9 mouse cellular contexts compared by ENCODE assay signal in genomic region chr8:95369581-95370326, GRCm38 (mm10). TPM values are rescaled to one million over a fixed set of nuclear protein-coding genes. Genes with fewer than 3 reads are reported as not detected.
DNase-seq lines count a peak whose midpoint lies in the region; ATAC-seq and TF ChIP-seq lines count a peak whose summit lies in the region.
"Had no signal": no experiment of that assay in that cellular context is flagged by ENCODE, and none has a peak within 500 bp of the region (broad histone marks: within the 10 kb centered on the region; RNA-seq: fewer than 3 reads in every experiment).

No protein-coding gene starts in this region.

- peak overlapping the region; percentile 41; the same call in 1 of the 2 replicates for H3K4me3 ChIP-seq in spleen, adult 2 months (ENCODE audit: extremely low read depth, insufficient read depth, insufficient read length)
- peak overlapping the region; percentile 34 for H3K4me3 ChIP-seq in embryonic facial prominence, embryonic 14.5 days (ENCODE audit: low read depth, low read length)
- H3K4me3 ChIP-seq in liver, embryonic 16.5 days (ENCODE audit: low read depth, low read length): no peak overlapping the region
- H3K4me3 ChIP-seq: heart, adult 2 months; midbrain, embryonic 12.5 days had no signal

- H3K9ac ChIP-seq in embryonic facial prominence, embryonic 14.5 days (ENCODE audit: low read depth, low read length): peak overlapping the region; percentile 62
- H3K9ac ChIP-seq in liver, embryonic 16.5 days (ENCODE audit: low read depth, low read length): no peak overlapping the region
- H3K9ac ChIP-seq: midbrain, embryonic 12.5 days had no signal

- 39% methylated on average over 20 of the region's 20 CpGs for WGBS in spleen, adult 2 months
- WGBS in embryonic facial prominence, embryonic 14.5 days: 48% methylated on average over 20 of the region's 20 CpGs
- WGBS in liver, embryonic 16.5 days (ENCODE audit: insufficient replicate concordance): 44% methylated on average over 20 of the region's 20 CpGs

- no peaks in the 10 kb centered on the region for H3K36me3 ChIP-seq in spleen, adult 2 months (ENCODE audit: control insufficient read depth, insufficient read depth, low read length)
- no peaks in the 10 kb centered on the region for H3K36me3 ChIP-seq in embryonic facial prominence, embryonic 14.5 days (ENCODE audit: control insufficient read depth, insufficient read depth, low read length)
- no peaks in the 10 kb centered on the region for H3K36me3 ChIP-seq in liver, embryonic 16.5 days (ENCODE audit: control insufficient read depth, insufficient read depth)

- H3K27me3 ChIP-seq in spleen, adult 2 months (ENCODE audit: control insufficient read depth, insufficient read depth, low read length): no peaks in the 10 kb centered on the region
- H3K27me3 ChIP-seq in embryonic facial prominence, embryonic 14.5 days (replicated peaks; ENCODE audit: control insufficient read depth, insufficient read depth, low read length): no peaks in the 10 kb centered on the region
- H3K27me3 ChIP-seq in liver, embryonic 16.5 days (ENCODE audit: control insufficient read depth, insufficient read depth, low read depth, low read length): no peaks in the 10 kb centered on the region
- H3K27me3 ChIP-seq: midbrain, embryonic 12.5 days had no signal

- H3K4me1 ChIP-seq in spleen, adult 2 months (ENCODE audit: control insufficient read depth, insufficient read depth, insufficient read length): no peaks in the 10 kb centered on the region
- H3K4me1 ChIP-seq in embryonic facial prominence, embryonic 14.5 days (ENCODE audit: control insufficient read depth, insufficient read depth, low read length): peaks cover 14% of the 10 kb centered on the region
- H3K4me1 ChIP-seq in liver, embryonic 16.5 days (ENCODE audit: control insufficient read depth, low read depth, low read length): peaks cover 2% of the 10 kb centered on the region; the same call in 1 of the 2 replicates
- H3K4me1 ChIP-seq: midbrain, embryonic 12.5 days had no signal

- ATAC-seq in embryonic facial prominence, embryonic 14.5 days (ENCODE audit: low read depth): peak; percentile 85
- ATAC-seq in liver, embryonic 16.5 days (ENCODE audit: low read depth): peak; percentile 61
- no peak for ATAC-seq in frontal cortex, adult (ENCODE audit: low TSS enrichment)

- H3K4me2 ChIP-seq in embryonic facial prominence, embryonic 14.5 days (ENCODE audit: low read depth, low read length): peak overlapping the region; percentile 65
- H3K4me2 ChIP-seq in liver, embryonic 16.5 days (ENCODE audit: low read depth, low read length): peak overlapping the region; percentile 36
- H3K4me2 ChIP-seq: midbrain, embryonic 12.5 days had no signal

- TF ChIP-seq POLR2A in spleen, adult 2 months (IDR thresholded peaks at IDR 0.05; ENCODE audit: low read depth, low read length): no peak

- H3K27ac ChIP-seq in spleen, adult 2 months (ENCODE audit: insufficient read depth, low read length): no peak overlapping the region
- H3K27ac ChIP-seq in embryonic facial prominence, embryonic 14.5 days (replicated peaks; ENCODE audit: low read depth, low read length): no peak overlapping the region
- no peak overlapping the region for H3K27ac ChIP-seq in liver, embryonic 16.5 days (ENCODE audit: low read length)
- H3K27ac ChIP-seq: heart, adult 2 months; midbrain, embryonic 12.5 days had no signal

- TF ChIP-seq CTCF in spleen, adult 2 months (IDR thresholded peaks at IDR 0.05; ENCODE audit: extremely low read depth, insufficient read depth, insufficient read length, insufficient replicate concordance): no peak

- DNase-seq in spleen, adult 2 months (ENCODE audit: low read depth in 1 of 2, low spot score in 2 of 2): no peak
- no peak for DNase-seq in spleen, postnatal 4 days (ENCODE audit: low spot score in 2 of 2)
- peak; percentile 85 for DNase-seq in embryonic facial prominence, embryonic 14.5 days (ENCODE audit: low spot score)
- no peak for DNase-seq in cerebellum, adult 11 months
- DNase-seq in urinary bladder, adult 18-20 months (ENCODE audit: low spot score in 2 of 2): no peak
- DNase-seq: heart, adult 2 months had no signal

- no peaks in the 10 kb centered on the region for H3K9me3 ChIP-seq in embryonic facial prominence, embryonic 14.5 days (ENCODE audit: control insufficient read depth, low read length)
- H3K9me3 ChIP-seq in liver, embryonic 16.5 days (replicated peaks; ENCODE audit: control insufficient read depth, low read length): no peaks in the 10 kb centered on the region
- H3K9me3 ChIP-seq: midbrain, embryonic 12.5 days had no signal

RNA-seq across cellular contexts. Expression of gene Mmp15, which starts 17.7 kb away (rescaled TPM):
- 2.5 and 3.7 TPM in 2 replicates for polyA plus RNA-seq in spleen, adult 2 months (2012; rRNA removed)
- 14.9 and 15.3 TPM in 2 replicates for polyA plus RNA-seq in embryonic facial prominence, embryonic 14.5 days (2014; fragmentation: Nextera tagmentation; extraction: Ambion mirVana)
- polyA plus RNA-seq in liver, embryonic 16.5 days (2015; fragmentation: Nextera tagmentation; extraction: Ambion mirVana): 0.76 and 0.85 TPM in 2 replicates

RNA-seq across cellular contexts. Expression of gene Usb1, which starts 37.7 kb away (rescaled TPM):
- 27.4 and 32.1 TPM in 2 replicates for polyA plus RNA-seq in spleen, adult 2 months (2012; rRNA removed)
- 36.3 and 38.0 TPM in 2 replicates for polyA plus RNA-seq in embryonic facial prominence, embryonic 14.5 days (2014; fragmentation: Nextera tagmentation; extraction: Ambion mirVana)
- 9.9 and 10.7 TPM in 2 replicates for polyA plus RNA-seq in liver, embryonic 16.5 days (2015; fragmentation: Nextera tagmentation; extraction: Ambion mirVana)

RNA-seq across cellular contexts. Expression of gene Zfp319, which starts 38.0 kb away (rescaled TPM):
- 9.1 and 11.4 TPM in 2 replicates for polyA plus RNA-seq in spleen, adult 2 months (2012; rRNA removed)
- 8.4 and 8.9 TPM in 2 replicates for polyA plus RNA-seq in embryonic facial prominence, embryonic 14.5 days (2014; fragmentation: Nextera tagmentation; extraction: Ambion mirVana)
- 0.88 and 1.2 TPM in 2 replicates for polyA plus RNA-seq in liver, embryonic 16.5 days (2015; fragmentation: Nextera tagmentation; extraction: Ambion mirVana)

RNA-seq across cellular contexts. Expression of gene Tepp, which starts 59.4 kb away (rescaled TPM):
- polyA plus RNA-seq in spleen, adult 2 months (2012; rRNA removed): 0.26 and 0.39 TPM in 2 replicates
- 0.50 TPM in 1 of 2 replicates, not detected in the other for polyA plus RNA-seq in embryonic facial prominence, embryonic 14.5 days (2014; fragmentation: Nextera tagmentation; extraction: Ambion mirVana)
- polyA plus RNA-seq in liver, embryonic 16.5 days (2015; fragmentation: Nextera tagmentation; extraction: Ambion mirVana): not detected in 2 replicates
- polyA plus RNA-seq: midbrain, embryonic 12.5 days had no signal
